Mouse (Mus musculus) urinary bladder, postnatal 4 days (tissue): ENCODE results near the gene Stpg4.

ENCODE experiments used
- DNase-seq, 2 experiments: peaks; one replicate each; pipeline ENCODE4 v3.0.0; 2021 to 2022; ENCODE audit warnings: low spot score in 2 of 2

Stpg4 gene

GRCm38 (mm10) chr17:87446767-87447611 lies 19.4 kb upstream of the Stpg4 start, which contains the start of gene Calm2:
Calm2 (minus strand) TSS chr17:87446935.
- peak; percentile 94 to 98 for DNase-seq

- DNase-seq = peak; percentile 63 to 72
Observed at GRCm38 (mm10) chr17:87445917-87446766, 18.6 kb upstream of the Stpg4 start.

- no peak for DNase-seq
Observed at GRCm38 (mm10) chr17:87445337-87445916, 17.9 kb upstream of the Stpg4 start.

DNA sequence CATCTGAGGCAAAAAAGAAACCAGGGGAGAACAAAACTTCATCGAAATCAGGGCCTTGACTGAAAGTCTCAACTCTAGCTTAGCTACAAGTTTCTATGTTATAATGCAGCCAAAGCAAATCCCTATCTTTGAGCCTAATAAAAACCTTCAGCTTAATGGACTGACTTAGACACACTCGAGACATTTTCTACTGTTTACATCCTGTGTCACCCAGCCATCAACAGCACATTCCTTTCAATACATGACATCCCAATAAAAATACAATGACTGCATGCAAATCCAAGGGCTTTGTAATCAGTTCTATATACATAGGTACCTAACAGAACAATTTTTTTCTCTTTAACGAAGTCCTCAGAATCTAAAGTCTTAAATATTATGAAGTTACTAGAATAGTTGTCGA lies 17.2 kb upstream of the Stpg4 start:
- no peak for DNase-seq

- no peak for DNase-seq
Observed at GRCm38 (mm10) chr17:87441537-87441936, 14.0 kb upstream of the Stpg4 start.

- DNase-seq = no peak
Observed at GRCm38 (mm10) chr17:87439441-87439840, 11.9 kb upstream of the Stpg4 start.

GRCm38 (mm10) chr17:87433929-87434328 lies 6.4 kb upstream of the Stpg4 start:
- no peak for DNase-seq

- no peak for DNase-seq
Observed at GRCm38 (mm10) chr17:87432743-87433142, 5.2 kb upstream of the Stpg4 start.

DNA sequence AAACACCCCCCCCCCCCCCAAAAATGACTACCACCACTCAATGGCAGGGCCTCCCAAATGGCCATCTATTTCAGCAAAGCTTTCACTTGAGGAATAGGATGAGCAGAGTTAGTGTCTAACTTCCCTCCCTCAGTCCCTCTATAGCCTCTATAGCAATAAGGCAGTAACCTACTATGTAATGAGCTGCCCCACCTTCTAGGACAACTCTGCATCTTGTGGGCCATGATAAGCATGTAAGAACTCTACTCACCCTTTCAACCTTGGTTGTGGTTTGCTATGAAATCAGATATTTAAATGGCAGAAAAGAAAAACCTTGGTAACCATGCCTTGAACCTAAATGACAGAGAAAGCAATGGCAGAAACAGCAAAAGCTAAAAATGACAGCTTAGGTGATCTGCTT lies 4.8 kb upstream of the Stpg4 start:
- DNase-seq = no peak

DNA sequence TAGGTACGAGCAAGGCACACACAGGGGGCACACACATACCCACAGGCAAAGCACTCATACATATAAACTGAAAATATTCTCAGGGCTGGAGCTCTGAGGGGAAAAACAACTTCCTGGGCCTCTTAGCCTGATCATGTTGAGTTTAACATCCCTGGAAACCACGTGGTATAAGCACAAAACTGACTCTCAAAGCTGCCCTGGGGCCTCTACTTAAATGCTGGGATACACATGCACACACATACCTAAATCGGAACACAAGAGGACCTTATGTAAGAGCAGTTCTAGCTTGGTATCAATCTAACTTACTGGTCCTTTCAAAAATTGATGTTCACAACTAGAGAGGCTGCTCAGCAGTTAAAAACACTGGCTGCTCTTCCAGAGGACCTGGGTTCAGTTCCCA lies 1.9 kb upstream of the Stpg4 start:
- no peak for DNase-seq

GRCm38 (mm10) chr17:87418082-87418481 lies 9.5 kb downstream of the Stpg4 start:
- no peak for DNase-seq

DNA sequence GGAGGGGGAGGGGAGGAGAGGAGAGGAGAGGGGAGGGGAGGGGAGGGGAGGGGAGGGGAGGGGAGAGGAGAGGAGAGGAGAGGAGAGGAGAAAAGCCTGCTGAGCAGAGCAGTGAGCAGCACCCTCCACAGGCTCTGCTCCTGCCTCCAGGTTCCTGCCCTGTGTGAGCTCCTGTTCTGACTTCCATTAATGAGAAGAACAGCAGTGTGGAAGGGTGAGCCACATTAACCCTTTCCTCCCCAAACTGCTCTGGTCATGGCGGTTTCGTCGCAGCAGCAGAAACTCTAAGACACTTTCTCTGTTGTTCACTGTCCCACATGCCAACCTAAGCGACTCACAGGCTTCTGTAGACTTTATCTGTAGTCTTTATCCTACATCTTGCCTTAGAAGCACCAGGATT lies 20.9 kb downstream of the Stpg4 start:
- no peak for DNase-seq

- DNase-seq = no peak
Observed at GRCm38 (mm10) chr17:87405576-87405975, 22.0 kb downstream of the Stpg4 start.

DNA sequence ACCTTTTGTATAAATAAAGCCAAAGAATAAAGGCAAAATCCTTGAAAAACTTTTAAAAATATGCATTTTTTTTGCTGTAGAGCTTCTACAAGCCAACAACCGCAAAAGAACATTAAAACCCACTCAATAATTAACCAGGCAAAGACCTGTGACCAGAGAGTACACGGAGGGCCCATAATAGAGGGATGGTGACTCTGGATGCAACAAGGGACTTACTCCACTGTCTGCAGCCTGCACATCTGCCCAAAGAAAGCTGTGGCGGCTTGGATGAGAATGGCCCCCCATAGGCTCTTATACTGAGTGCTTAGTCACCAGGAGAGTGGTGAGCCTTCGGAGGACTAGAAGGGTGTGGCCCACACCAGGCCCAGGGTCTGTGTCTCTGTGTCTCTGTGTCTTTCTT lies 24.1 kb downstream of the Stpg4 start:
- DNase-seq = no peak

GRCm38 (mm10) chr17:87402444-87402843 lies 25.1 kb downstream of the Stpg4 start:
- no peak for DNase-seq

DNA sequence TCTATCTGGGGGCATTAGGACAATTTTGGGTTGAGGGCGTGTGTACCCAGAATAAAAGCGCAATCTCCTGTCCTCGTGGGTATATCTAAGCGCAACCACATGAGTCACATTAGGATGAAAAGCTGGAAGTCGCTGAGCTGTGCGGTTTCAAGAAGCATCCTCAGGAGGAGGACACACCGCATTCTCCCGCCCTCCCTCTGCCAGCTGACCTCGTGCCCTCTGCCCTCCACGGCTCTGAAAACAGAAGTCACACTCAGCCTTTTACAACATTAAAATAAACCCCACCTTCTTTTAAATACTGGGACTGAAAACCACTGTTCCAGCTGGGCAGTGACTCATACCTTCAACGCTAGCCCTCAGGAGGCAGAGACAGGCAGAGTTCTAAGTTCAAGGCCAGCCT lies 30.5 kb downstream of the Stpg4 start:
- DNase-seq = no peak

GRCm38 (mm10) chr17:87391242-87391641 lies 36.3 kb downstream of the Stpg4 start:
- no peak for DNase-seq

GRCm38 (mm10) chr17:87387068-87387467 lies 40.5 kb downstream of the Stpg4 start:
- no peak for DNase-seq

DNA sequence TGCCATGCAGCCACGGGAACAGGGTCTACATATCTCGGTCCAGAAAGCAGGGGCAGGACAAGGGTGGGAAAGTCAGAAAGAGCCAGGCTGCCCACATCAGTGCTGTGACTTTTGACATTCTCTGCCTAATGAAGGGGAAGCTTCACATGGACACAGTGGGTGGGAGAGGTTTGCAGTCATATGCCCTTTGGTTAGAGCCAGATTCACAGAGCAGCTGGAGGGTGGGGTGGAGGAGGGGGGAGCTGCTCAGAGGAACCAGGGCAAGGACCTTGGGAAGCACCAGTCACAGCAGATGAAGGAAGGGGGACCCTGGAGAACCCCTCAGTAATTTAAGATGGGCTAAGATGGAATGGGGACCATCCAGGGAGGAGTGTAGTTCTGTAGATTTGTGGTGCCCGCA lies 41.7 kb downstream of the Stpg4 start:
- no peak for DNase-seq

GRCm38 (mm10) chr17:87380681-87381080 lies 46.9 kb downstream of the Stpg4 start:
- no peak for DNase-seq

- DNase-seq = no peak
Observed at GRCm38 (mm10) chr17:87379821-87380220, 47.7 kb downstream of the Stpg4 start.

DNA sequence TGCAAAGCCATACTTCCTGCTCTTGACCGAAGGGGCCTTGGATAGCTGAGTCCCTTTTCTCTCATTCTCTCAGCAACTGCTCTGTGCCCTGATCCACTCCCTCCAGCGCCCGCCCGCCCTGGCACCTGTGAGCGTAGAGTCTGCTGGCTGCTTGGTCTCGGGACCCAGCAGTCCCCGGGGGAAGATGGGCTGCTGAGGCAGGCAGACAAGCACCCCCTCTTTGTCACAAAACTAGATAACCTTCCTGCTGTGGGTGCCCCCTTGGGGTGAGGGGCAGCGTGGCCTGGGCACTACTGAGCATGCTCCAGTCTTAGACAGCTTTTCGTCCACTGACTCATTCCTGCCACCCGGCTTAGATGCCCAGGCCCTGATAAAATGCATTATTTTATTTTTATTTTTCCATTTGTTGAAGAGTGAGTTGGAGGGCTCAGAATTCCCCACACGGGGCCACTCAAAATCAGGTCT lies 48.3 kb downstream of the Stpg4 start:
- no peak for DNase-seq
